Mouse (Mus musculus): Measurements from ENCODE around the gene Slc30a2.

DNA sequence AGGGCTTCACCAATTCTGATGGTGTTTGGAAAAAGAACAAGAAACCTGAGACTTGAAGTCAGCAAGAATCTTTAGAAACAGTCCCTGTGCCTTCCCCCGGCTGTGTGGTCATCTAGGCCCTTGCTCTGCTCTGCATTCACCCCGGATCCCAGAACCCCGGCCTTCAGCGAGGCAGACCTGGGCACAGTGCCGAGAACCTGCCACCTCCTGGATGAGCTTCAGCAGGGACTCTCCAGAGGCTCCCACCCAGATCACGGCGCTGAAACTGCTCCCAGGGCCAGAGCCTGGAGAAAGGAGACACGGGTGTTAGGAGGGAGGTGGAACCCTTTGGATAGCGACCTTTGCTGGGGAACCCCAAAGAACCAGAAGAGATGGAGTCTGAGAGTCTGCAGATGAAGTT, 19.1 kb downstream of the Slc30a2 start:
- TF ChIP-seq CTCF (IDR thresholded peaks at IDR 0.05; ENCODE audit: borderline replicate concordance, control insufficient read depth, extremely low read depth, insufficient read depth, low read length, poor library complexity) (no peak), POLR2A (IDR thresholded peaks at IDR 0.05; ENCODE audit: control insufficient read depth, extremely low read depth, insufficient read depth, low read length, poor library complexity) (no peak)

Measured in thymus, adult 2 months (tissue).